Mouse (Mus musculus) CH12.LX (cell line): ENCODE measurements around the gene Pklr. TPM values are rescaled to one million over a fixed set of nuclear protein-coding genes. Genes with fewer than 3 reads are reported as not detected.

Experiments used
- DNase-seq: peaks from one replicate; pipeline ENCODE4 v3.0.0-alpha.2; 2013; ENCODE audit errors: extremely low read depth
- H3K27ac ChIP-seq: 2 replicates; pipeline ENCODE4 v1.5.1; 2012; ENCODE audit warnings: low read depth, mild to moderate bottlenecking, control low read depth, moderate library complexity; ENCODE audit not compliant: insufficient read depth
- H3K27me3 ChIP-seq: replicated peaks from 2 replicates; pipeline ENCODE3; 2012; ENCODE audit warnings: inconsistent platforms
- H3K36me3 ChIP-seq, 2 experiments: replicated peaks in 1 of 2; 2 replicates each; pipeline versions ENCODE3 to v1.6.1; 2012; ENCODE audit warnings: inconsistent platforms in 1 of 2, low read length in 1 of 2, mild to moderate bottlenecking in 1 of 2, mixed read lengths in 1 of 2, moderate library complexity in 1 of 2; ENCODE audit not compliant: control insufficient read depth in 1 of 2, insufficient read depth in 1 of 2
- H3K4me1 ChIP-seq, 2 experiments: 2 replicates each; pipeline ENCODE4 v1.6.1; 2012; ENCODE audit warnings: inconsistent platforms in 1 of 2, moderate library complexity in 1 of 2; ENCODE audit not compliant: insufficient read depth in 2 of 2, control insufficient read depth in 1 of 2
- H3K4me2 ChIP-seq: 2 replicates; pipeline ENCODE4 v1.6.1; 2012; ENCODE audit warnings: low read depth, mild to moderate bottlenecking, control low read depth; ENCODE audit not compliant: poor library complexity, insufficient read depth, severe bottlenecking
- H3K4me3 ChIP-seq, 3 experiments: fragments of 150-350 bp in 1 of 3; sonication (generic) in 1 of 3; replicated peaks in 1 of 3; 2 replicates each; pipeline versions ENCODE3 to v1.5.1; 2011 to 2012; ENCODE audit warnings: low read depth in 2 of 3, low read length in 2 of 3, mild to moderate bottlenecking in 2 of 3, moderate library complexity in 2 of 3, control low read depth in 1 of 3, improper control_type of control experiment in 1 of 3, inconsistent platforms in 1 of 3, mixed read lengths in 1 of 3; ENCODE audit not compliant: poor library complexity in 1 of 3
- H3K79me2 ChIP-seq: replicated peaks from 2 replicates; pipeline ENCODE4 v1.6.1; 2012; ENCODE audit warnings: mild to moderate bottlenecking, moderate library complexity; ENCODE audit not compliant: control insufficient read depth, poor library complexity, insufficient read depth, severe bottlenecking; ENCODE audit errors: extremely low read depth
- H3K9ac ChIP-seq: 2 replicates; pipeline ENCODE4 v1.6.1; 2012; ENCODE audit warnings: low read depth, mild to moderate bottlenecking, control low read depth, moderate library complexity; ENCODE audit not compliant: insufficient read depth
- H3K9me3 ChIP-seq: replicated peaks from 2 replicates; pipeline ENCODE3; 2012; ENCODE audit warnings: low read length, inconsistent platforms, mixed read lengths
- BHLHE40 ChIP-seq: IDR thresholded peaks from 2 replicates; pipeline ENCODE4 v1.6.1; 2011; ENCODE audit warnings: mild to moderate bottlenecking, low read depth, low read length, improper control_type of control experiment
- CHD2 ChIP-seq: IDR thresholded peaks from 2 replicates; pipeline ENCODE4 v1.6.1; 2011; ENCODE audit warnings: low read length, improper control_type of control experiment
- CTCF ChIP-seq, 2 experiments: IDR thresholded peaks in 1 of 2; conservative IDR thresholded peaks in 1 of 2; 2 replicates each; pipeline ENCODE4 v1.5.1; 2011 to 2012; ENCODE audit warnings: low read depth in 2 of 2, low read length in 2 of 2, improper control_type of control experiment in 1 of 2, inconsistent platforms in 1 of 2, mild to moderate bottlenecking in 1 of 2, moderate library complexity in 1 of 2
- E2F4 ChIP-seq: IDR thresholded peaks from 2 replicates; pipeline ENCODE4 v1.6.1; 2011; ENCODE audit warnings: low read depth, low read length, improper control_type of control experiment; ENCODE audit not compliant: insufficient replicate concordance
- ELF1 ChIP-seq: IDR thresholded peaks from 2 replicates; pipeline ENCODE4 v1.6.1; 2014; ENCODE audit warnings: low read depth, mild to moderate bottlenecking, inconsistent platforms, low read length, improper control_type of control experiment
- HCFC1 ChIP-seq: IDR thresholded peaks from 2 replicates; pipeline ENCODE4 v1.6.1; 2012; ENCODE audit warnings: low read depth, mild to moderate bottlenecking, inconsistent platforms, low read length, improper control_type of control experiment
- IRF4 ChIP-seq: IDR thresholded peaks from 2 replicates; pipeline ENCODE4 v1.6.1; 2014; ENCODE audit warnings: low read depth, mild to moderate bottlenecking, inconsistent platforms, low read length, improper control_type of control experiment
- JUN ChIP-seq: IDR thresholded peaks from 2 replicates; pipeline ENCODE4 v1.6.1; 2011; ENCODE audit warnings: low read depth, mild to moderate bottlenecking, low read length, improper control_type of control experiment, moderate library complexity; ENCODE audit not compliant: insufficient read depth
- KAT2A ChIP-seq: IDR thresholded peaks from 2 replicates; pipeline ENCODE4 v1.6.1; 2012; ENCODE audit warnings: low read length, improper control_type of control experiment, inconsistent platforms; ENCODE audit not compliant: insufficient replicate concordance
- MAX ChIP-seq: IDR thresholded peaks from 2 replicates; pipeline ENCODE4 v1.6.1; 2011; ENCODE audit warnings: low read length, improper control_type of control experiment
- MAZ ChIP-seq: IDR thresholded peaks from 2 replicates; pipeline ENCODE4 v1.6.1; 2012; ENCODE audit warnings: low read depth, mild to moderate bottlenecking, inconsistent platforms, low read length, improper control_type of control experiment, moderate library complexity
- NRF1 ChIP-seq: IDR thresholded peaks from 2 replicates; pipeline ENCODE4 v1.6.1; 2014; ENCODE audit warnings: low read depth, mild to moderate bottlenecking, inconsistent platforms, low read length, improper control_type of control experiment, moderate library complexity
- POLR2A ChIP-seq: IDR thresholded peaks from 2 replicates; pipeline ENCODE4 v1.6.1; 2011; ENCODE audit warnings: low read depth, mild to moderate bottlenecking, improper control_type of control experiment, low read length
- POLR2AphosphoS2 ChIP-seq: IDR thresholded peaks from 2 replicates; pipeline ENCODE4 v1.6.1; 2011; ENCODE audit warnings: low read depth, low read length, improper control_type of control experiment
- RAD21 ChIP-seq: IDR thresholded peaks from 2 replicates; pipeline ENCODE4 v1.6.1; 2011; ENCODE audit warnings: low read depth, mild to moderate bottlenecking, low read length, improper control_type of control experiment, moderate library complexity
- RCOR1 ChIP-seq: conservative IDR thresholded peaks from 2 replicates; pipeline ENCODE4 v1.6.1; 2012; ENCODE audit warnings: low read depth, mild to moderate bottlenecking, inconsistent platforms, low read length, improper control_type of control experiment
- SMC3 ChIP-seq: IDR thresholded peaks from 2 replicates; pipeline ENCODE4 v1.6.1; 2011; ENCODE audit warnings: low read depth, low read length, improper control_type of control experiment
- TBP ChIP-seq: conservative IDR thresholded peaks from 2 replicates; pipeline ENCODE4 v1.6.1; 2011; ENCODE audit warnings: low read depth, low read length, improper control_type of control experiment
- TCF12 ChIP-seq: IDR thresholded peaks from 2 replicates; pipeline ENCODE4 v1.6.1; 2014; ENCODE audit warnings: low read depth, mild to moderate bottlenecking, inconsistent platforms, low read length, improper control_type of control experiment
- USF2 ChIP-seq: conservative IDR thresholded peaks from 2 replicates; pipeline ENCODE4 v1.6.1; 2011; ENCODE audit warnings: low read depth, low read length, improper control_type of control experiment
- ZC3H11A ChIP-seq: IDR thresholded peaks from 2 replicates; pipeline ENCODE4 v1.6.1; 2012; ENCODE audit warnings: low read depth, mild to moderate bottlenecking, inconsistent platforms, low read length, improper control_type of control experiment
- dilution Hi-C: fragments of 300-500 bp; cut with MboI; formaldehyde crosslinking; loops from 2 replicates; pipeline ENCODE4 v1.14.3; 2020; ENCODE audit warnings: low sequenced_read_pairs; ENCODE audit not compliant: extremely low pct_unique_long_range_greater_than_20kb, extremely low pct_ligation_motif_present
- in situ Hi-C: fragments of 300-500 bp; cut with MboI; formaldehyde crosslinking; loops from 3 replicates; pipeline ENCODE4 v1.14.3; 2019; ENCODE audit warnings: low sequenced_read_pairs, low pct_ligation_motif_present, low pct_unique_long_range_greater_than_20kb, mixed read lengths
- polyA plus RNA-seq: library from polyadenylated mRNA; unstranded; fragments of >175 nt; gene quantifications from 2 replicates; pipeline ENCODE4 v1.2.1, GENCODE M21; 2012; ENCODE audit warnings: low read depth; ENCODE audit not compliant: insufficient read length
- total RNA-seq, 2 experiments: library from RNA; depleted of rRNA; stranded (reverse); fragments of 300-350 nt in 1 of 2; fragments of >200 nt in 1 of 2; gene quantifications; 2 replicates each; pipeline ENCODE4 v1.2.3; 2012 to 2014

The Pklr gene
- total and polyA plus RNA-seq, 3 experiments = not detected

DNA sequence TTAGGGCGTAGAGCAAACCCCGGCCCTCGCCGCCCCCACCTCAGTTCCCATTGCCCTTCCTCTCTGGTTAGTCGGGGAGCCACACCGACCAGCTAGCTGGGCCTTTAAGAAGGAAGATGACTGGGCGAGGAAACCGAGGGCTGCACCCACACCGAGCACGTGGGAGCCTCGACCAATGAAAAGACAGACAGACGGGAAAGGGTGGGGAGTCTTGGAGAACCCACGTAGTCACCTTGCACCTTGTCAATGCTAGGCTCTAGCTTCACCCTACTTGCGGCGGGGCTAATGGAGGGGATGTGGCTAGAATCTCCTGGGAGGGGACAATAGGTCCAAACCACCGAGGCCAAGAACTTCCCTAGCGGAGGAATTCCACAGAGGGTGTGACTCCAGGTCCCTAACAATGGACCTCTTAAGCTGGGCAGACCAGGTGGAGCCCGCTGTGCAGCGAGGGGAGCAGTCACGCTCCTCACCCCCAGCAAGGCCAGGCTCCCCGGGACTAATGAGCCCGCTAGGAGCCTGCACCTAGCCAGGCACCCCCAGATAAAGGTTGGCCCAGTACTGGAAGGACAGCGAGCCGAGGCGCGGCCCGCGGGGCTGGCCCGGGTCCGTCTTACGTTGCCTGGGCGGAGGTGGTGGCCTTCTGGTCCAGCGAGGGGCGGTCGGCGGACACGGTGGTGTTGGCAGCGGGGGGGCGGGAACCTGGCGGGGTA, 45.9 kb upstream of the Pklr start (continued):
- TF ChIP-seq NRF1 (0 out of 2 replicates have a peak, but pooled peaks have one; percentile 3), POLR2AphosphoS2 (no peak), ZC3H11A (no peak), RAD21 (no peak), IRF4 (no peak), ELF1 (no peak; the same call in 1 of the 2 replicates), RCOR1 (no peak), POLR2A (peak; percentile 71), E2F4 (no peak)

DNA sequence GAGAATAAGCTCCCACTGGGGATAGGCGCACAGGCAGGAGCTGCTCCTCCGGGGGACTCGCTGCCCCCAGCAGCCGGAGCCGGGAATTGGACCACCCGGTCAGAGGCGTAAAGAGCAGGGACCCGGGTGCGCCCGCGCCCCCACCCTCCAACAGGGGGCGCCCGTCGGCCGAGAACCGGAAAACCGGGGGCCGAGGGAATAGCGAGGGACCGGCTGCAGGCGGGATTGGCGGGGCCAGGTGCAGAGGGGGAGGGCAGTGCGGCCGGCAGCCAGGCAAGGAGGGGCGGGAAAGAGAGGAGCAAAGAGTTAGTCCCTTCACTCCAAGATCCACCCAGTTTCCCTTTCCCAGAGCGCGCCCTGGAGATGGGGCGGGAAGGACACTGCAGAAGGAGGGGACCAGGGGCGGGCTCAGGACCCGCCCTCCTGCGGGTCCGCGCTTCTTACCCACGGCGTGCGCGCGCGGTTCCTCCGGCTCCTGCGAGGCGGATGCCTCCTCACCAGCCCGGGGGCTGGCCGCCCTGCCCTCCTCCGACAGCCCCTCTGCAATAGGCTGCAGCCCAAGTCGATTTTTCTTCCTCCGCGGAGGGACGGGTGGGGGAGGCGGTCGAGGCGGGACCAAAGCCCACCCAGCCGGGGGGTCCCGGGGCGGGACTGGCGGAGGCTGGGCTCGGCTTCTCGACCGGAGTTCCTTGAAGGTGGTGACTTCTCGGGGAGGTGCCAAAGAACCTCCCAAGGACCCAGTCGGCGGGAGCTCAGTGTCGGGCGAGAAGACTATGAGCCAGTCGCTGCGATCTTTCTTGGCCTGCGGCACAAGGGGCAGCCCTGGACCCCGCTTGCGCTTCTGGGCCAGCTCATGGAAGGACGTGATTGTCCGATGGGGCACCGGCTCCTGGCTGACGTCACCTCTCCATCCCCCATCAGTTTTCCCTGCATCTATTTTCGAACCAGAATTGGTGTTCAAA, 45.0 kb upstream of the Pklr start:
- peaks cover 14 to 60% of the 10 kb centered on the region in 2 experiments for H3K4me1 ChIP-seq

More for the DNA sequence above, 45.0 kb upstream of the Pklr start:
- Histone ChIP-seq H3K27ac (no peak overlapping the region), H3K9me3 (no peaks in the 10 kb centered on the region), H3K4me2 (peak overlapping the region; percentile 54), H3K27me3 (peaks cover 2% of the 10 kb centered on the region), H3K36me3 (peaks cover 19 to 37% of the 10 kb centered on the region in 2 experiments), H3K79me2 (no peaks in the 10 kb centered on the region), H3K9ac (peak overlapping the region; percentile 57; the same call in 1 of the 2 replicates), H3K4me3 (peak overlapping the region; percentile 61 to 69 (median 62))
- TF ChIP-seq IRF4 (peak; percentile 32; the same call in 1 of the 2 replicates), SMC3 (peak; percentile 44; the same call in 1 of the 2 replicates), MAX (no peak), POLR2A (peak; percentile 37; the same call in 1 of the 2 replicates), JUN (no peak), CHD2 (no peak), ELF1 (peak; percentile 72), USF2 (no peak), RAD21 (peak; percentile 47), E2F4 (no peak), CTCF (conservative IDR thresholded peaks at IDR 0.05 in 1 of 2, IDR thresholded peaks at IDR 0.05 in 1 of 2; ENCODE audit: low read depth in 2 of 2, low read length in 2 of 2) (peak in 1 of 2 experiments; percentile 81; a peak in 2 of 4 replicates), POLR2AphosphoS2 (no peak), TBP (no peak), MAZ (peak; percentile 84; the same call in 1 of the 2 replicates), KAT2A (no peak), RCOR1 (no peak), BHLHE40 (no peak), HCFC1 (peak; percentile 26; the same call in 1 of the 2 replicates), TCF12 (no peak)
- in situ Hi-C loops = loop anchor here (5.0 kb wide), 1 partner anchor 66 kb away; no protein-coding TSS in a partner anchor
- dilution Hi-C loops = no loop called here
- peak; percentile 41 for DNase-seq
